Mouse (Mus musculus): Measurements from ENCODE around the gene Gm4969.

DNA sequence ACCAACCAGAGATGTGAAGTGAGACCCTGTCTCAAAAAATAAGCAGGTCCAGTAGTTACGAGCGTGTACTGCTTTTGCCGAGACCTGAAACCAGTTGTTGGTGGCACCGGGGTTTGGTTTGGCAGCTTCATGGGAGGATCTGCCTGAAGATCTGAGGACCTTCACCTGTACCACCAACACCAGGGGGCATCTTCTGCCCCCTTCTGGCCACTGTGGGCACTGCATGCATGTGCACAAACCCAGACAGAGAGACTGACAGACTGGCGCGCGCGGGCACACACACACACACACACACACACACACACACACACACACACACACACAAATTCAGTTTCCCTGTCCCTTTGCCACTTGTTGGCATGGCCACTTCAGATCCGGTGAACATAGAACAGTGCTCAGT, 44.7 kb downstream of the Gm4969 start:
- no peak for TF ChIP-seq POLR2A (IDR thresholded peaks at IDR 0.05; ENCODE audit: insufficient read depth, low read length)
- peak; percentile 83 for TF ChIP-seq CTCF (IDR thresholded peaks at IDR 0.05; ENCODE audit: low read depth, low read length)
- no peak for TF ChIP-seq EP300 (IDR thresholded peaks at IDR 0.05; ENCODE audit: insufficient read depth, low read depth, low read length)

All from ES-Bruce4 (cell line).